Mouse (Mus musculus): ENCODE data around the gene Foxf1.

DNA sequence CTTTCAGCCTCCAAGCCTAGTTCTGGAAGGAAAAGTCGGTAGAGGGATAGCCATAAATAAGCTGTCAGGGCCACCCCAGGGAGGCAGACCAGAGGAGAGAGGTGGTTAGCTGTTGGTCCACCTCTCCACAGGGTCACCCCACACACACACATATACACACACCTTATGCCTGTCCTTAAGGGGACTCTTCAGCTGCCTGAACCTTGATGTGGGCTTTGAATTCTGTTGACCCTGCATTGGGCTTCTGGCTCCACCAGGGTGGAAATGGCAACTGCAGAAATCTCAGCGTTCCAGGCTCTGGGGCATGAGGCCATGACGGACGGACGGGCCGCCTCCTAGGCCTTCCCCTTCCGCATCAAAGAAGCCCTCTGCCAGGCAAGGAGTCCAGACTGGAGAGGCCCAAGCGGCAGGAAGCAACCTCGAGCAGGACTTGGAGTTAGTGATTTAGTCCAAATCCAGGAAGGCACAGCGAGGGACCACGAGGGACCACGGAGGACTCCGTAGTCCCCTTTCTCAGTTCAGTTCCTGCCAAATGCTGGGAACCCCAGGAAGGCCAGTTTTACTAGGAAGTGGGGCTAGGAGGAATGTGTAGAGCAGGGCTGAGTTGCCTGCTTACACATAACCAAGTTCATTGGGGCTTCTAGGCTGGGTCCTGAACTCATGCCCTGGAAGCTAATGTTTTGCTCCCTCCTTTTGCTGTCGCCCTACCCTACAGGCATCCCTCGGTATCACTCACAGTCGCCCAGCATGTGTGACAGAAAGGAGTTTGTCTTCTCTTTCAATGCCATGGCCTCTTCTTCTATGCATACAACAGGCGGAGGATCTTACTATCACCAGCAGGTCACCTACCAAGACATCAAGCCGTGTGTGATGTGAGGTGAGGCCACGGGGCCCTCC is 2.1 kb downstream of the Foxf1 start:
- TF ChIP-seq CTCF (IDR thresholded peaks at IDR 0.05; ENCODE audit: low read depth) (no peak), EP300 (IDR thresholded peaks at IDR 0.05; ENCODE audit: low read depth) (no peak)

Measured in liver, postnatal 0 days (tissue).